Mouse (Mus musculus): ENCODE measurements at regions not wholly inside any gene's neighbourhood (a gene's known extent, or its start where the extent isn't known, plus 50 kb on each side); places are given as distances from the start of the nearest gene placed in this dataset.

DNA sequence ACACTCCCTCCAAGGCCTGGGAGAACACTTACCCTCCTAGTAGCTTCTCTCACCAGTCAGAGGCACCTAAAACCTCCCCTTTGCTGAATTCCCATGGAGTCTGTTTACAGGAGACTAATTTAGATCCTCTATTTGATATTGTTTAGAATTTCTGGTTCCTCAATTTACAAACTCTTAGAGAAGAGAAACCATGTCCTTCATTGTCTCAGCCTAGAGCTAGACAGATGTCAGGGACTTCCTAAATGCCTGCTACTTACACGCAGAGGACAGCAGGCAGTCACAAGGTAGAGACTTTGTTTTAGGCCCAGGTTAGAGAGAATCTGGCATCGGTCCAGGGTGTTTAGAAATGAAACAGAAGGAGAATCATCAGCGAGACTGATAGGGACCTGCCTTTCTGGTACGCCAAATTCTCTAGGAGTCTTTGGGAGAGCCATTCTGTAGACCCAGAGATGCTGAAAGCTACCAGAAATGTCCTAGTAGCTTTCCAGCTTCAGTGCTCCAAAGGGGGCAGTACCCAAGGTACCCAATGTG is 238.3 kb upstream of the Jarid2 start:
- TF ChIP-seq EP300 (optimal IDR thresholded peaks at IDR 0.05) (no peak), CTCF (IDR thresholded peaks at IDR 0.05; ENCODE audit: low read depth) (no peak)

All from stomach, postnatal 0 days (tissue).